Mouse (Mus musculus) 416B (cell line): ENCODE measurements around the gene Prr30.
"Not testable (repeated sequence)": the region's sequence is repeated elsewhere in the genome, so short reads cannot be mapped to it uniquely, and the experiment has no call there.

Experiments used
- DNase-seq: peaks from one replicate; pipeline ENCODE4 v3.0.0; 2011; ENCODE audit warnings: low read depth

The Prr30 gene

GRCm38 (mm10) chr14:101200230-101200629 lies at the start of gene Prr30:
Gene Prr30 (minus strand): TSS chr14:101200330.
- DNase-seq = no peak

GRCm38 (mm10) chr14:101246793-101247192 lies 46.7 kb upstream of the Prr30 start:
- DNase-seq = no peak

DNA sequence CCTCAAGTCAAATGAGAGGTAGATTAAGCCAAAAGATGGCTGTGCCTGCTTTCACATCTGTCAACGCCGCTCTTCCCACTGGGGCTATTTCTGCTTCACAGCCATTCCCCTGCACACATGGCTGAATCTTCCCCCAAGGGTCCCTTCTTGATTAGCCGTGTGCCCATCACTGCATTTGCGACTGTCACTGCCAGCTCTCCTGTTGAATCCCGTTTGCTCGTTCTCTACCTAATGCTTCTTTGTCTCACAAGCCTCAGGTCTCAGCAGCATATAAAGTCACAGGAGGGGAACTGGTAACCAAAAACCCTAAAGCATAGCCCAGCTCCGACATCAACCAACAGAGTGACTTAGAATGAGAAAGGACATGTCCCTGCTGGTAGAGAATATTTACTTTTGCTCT lies 45.6 kb upstream of the Prr30 start:
- DNase-seq = no peak

GRCm38 (mm10) chr14:101244441-101244840 lies 44.3 kb upstream of the Prr30 start:
- not testable (repeated sequence) for DNase-seq

- peak; percentile 48 for DNase-seq
Observed at GRCm38 (mm10) chr14:101237965-101238364, 37.8 kb upstream of the Prr30 start.

DNA sequence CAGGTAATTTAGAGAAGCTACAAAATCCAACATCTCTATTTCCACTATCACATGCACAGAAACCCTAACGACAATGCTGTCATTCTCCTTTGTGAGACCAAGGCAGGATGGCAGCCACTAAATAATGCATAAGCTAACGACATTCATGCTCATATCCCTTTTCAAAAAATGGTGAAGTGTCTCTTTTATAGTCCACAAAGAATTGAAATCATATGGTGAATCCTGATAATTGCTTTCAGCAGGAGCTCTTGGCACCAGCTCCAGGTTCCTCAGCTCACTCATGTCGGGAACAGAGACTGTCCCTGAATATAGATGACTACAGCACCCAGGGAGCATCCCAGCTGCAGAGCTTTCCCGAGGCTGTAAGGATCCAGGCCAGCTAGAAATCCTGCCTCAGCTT lies 28.9 kb upstream of the Prr30 start:
- no peak for DNase-seq

DNA sequence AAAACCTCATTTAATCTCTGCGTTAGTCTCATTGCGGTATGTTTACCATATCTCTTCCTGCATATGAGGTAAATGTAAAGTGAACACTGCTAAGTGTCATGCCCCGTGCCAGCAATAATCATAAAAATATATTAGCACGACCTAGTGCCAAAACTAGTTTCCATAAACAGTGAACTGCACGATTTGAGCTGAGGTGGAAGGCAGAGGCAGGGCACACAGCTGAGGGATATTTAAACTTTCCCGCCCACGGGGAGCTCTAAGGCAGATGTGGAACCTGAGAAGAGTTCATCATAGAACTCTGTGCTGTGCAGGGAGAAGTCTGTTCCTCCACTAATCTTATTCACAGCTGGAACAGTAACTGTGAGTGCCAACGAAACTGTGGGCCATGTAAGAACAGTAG lies 22.2 kb upstream of the Prr30 start:
- DNase-seq = no peak

GRCm38 (mm10) chr14:101172258-101172657 lies 27.9 kb downstream of the Prr30 start:
- DNase-seq = no peak
